Mouse (Mus musculus) ES-Bruce4 (cell line): ENCODE results near the gene Rnf157. TPM values are rescaled to one million over a fixed set of nuclear protein-coding genes. Genes with fewer than 3 reads are reported as not detected.
"Not testable (repeated sequence)": the region's sequence is repeated elsewhere in the genome, so short reads cannot be mapped to it uniquely, and the experiment has no call there.

Experiments used
- H3K27ac ChIP-seq: 2 replicates; pipeline ENCODE4 v1.5.1; 2012; ENCODE audit warnings: low read length, inconsistent platforms; ENCODE audit not compliant: insufficient read depth
- H3K27me3 ChIP-seq: 2 replicates; pipeline ENCODE4 v1.6.1; 2012; ENCODE audit warnings: mild to moderate bottlenecking, low read length, inconsistent platforms; ENCODE audit not compliant: control insufficient read depth, poor library complexity, insufficient read depth, severe bottlenecking
- H3K36me3 ChIP-seq: 2 replicates; pipeline ENCODE4 v1.6.1; 2012; ENCODE audit warnings: inconsistent platforms, mild to moderate bottlenecking, low read length, moderate library complexity; ENCODE audit not compliant: control insufficient read depth, poor library complexity, insufficient read depth, severe bottlenecking
- H3K4me1 ChIP-seq: one replicate; pipeline ENCODE4 v1.8.1; 2011; ENCODE audit warnings: low read length; ENCODE audit not compliant: control insufficient read depth, insufficient read depth
- H3K4me3 ChIP-seq: 2 replicates; pipeline ENCODE4 v1.5.1; 2011; ENCODE audit warnings: low read depth, mild to moderate bottlenecking, low read length
- H3K9ac ChIP-seq: 2 replicates; pipeline ENCODE4 v1.6.1; 2012; ENCODE audit warnings: low read depth, mild to moderate bottlenecking, inconsistent platforms; ENCODE audit not compliant: poor library complexity, severe bottlenecking
- H3K9me3 ChIP-seq: replicated peaks from 2 replicates; pipeline ENCODE4 v1.6.1; 2012; ENCODE audit warnings: mild to moderate bottlenecking, low read length, inconsistent platforms; ENCODE audit not compliant: control insufficient read depth, poor library complexity, insufficient read depth, severe bottlenecking
- CTCF ChIP-seq: IDR thresholded peaks from one replicate; pipeline ENCODE4 v1.8.1; 2011; ENCODE audit warnings: low read depth, low read length
- EP300 ChIP-seq: IDR thresholded peaks from 2 replicates; pipeline ENCODE4 v1.6.1; 2011; ENCODE audit warnings: low read depth, low read length; ENCODE audit not compliant: insufficient read depth
- POLR2A ChIP-seq: IDR thresholded peaks from one replicate; pipeline ENCODE4 v1.8.1; 2011; ENCODE audit warnings: low read length; ENCODE audit not compliant: insufficient read depth
- polyA plus RNA-seq: library from polyadenylated mRNA; stranded (reverse); fragments of >200 nt; gene quantifications from 2 replicates; pipeline ENCODE4 v1.2.4, GENCODE M21; 2011; ENCODE audit warnings: low read depth; ENCODE audit not compliant: missing spikeins, insufficient read depth, insufficient read length

The Rnf157 gene
- polyA plus RNA-seq, 1 experiment = 23.1 TPM

GRCm38 (mm10) chr11:116385999-116386398 lies 26.8 kb downstream of the Rnf157 start:
- Histone ChIP-seq H3K27me3 (no peaks in the 10 kb centered on the region), H3K4me1 (peaks cover 10% of the 10 kb centered on the region), H3K36me3 (no peaks in the 10 kb centered on the region), H3K4me3 (no peak overlapping the region), H3K9ac (no peak overlapping the region), H3K9me3 (no peaks in the 10 kb centered on the region), H3K27ac (no peak overlapping the region)
- TF ChIP-seq EP300 = no peak
- no peak for TF ChIP-seq CTCF

GRCm38 (mm10) chr11:116384171-116384570 lies 28.7 kb downstream of the Rnf157 start:
- peaks cover 10% of the 10 kb centered on the region for H3K4me1 ChIP-seq
- H3K27me3 ChIP-seq = no peaks in the 10 kb centered on the region
- no peak overlapping the region for H3K27ac ChIP-seq

DNA sequence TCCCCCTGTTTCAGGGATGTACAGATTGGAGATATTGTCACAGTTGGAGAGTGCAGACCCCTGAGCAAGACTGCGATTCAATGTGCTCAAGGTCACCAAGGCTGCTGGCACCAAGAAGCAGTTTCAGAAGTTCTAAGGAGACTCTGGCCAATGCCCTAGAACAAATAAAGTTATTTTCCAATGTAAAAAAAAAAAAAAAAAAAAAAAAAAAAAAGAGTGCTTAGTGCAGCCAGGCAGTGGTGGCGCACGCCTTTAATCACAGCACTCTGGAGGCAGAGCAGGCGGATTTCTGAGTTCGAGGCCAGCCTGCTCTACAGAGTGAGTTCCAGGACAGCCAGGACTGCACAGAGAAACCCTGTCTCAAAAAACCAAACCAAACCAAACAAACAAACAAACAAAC lies 29.8 kb downstream of the Rnf157 start:
- H3K4me1 ChIP-seq, H3K9ac ChIP-seq, H3K27ac ChIP-seq, H3K27me3 ChIP-seq, H3K36me3 ChIP-seq, H3K4me3 ChIP-seq, H3K9me3 ChIP-seq: not testable (repeated sequence)

More at GRCm38 (mm10) chr11:116384171-116384570, 28.7 kb downstream of the Rnf157 start:
- Histone ChIP-seq H3K9ac (no peak overlapping the region; the same call in 1 of the 2 replicates), H3K9me3 (no peaks in the 10 kb centered on the region), H3K4me3 (no peak overlapping the region), H3K36me3 (no peaks in the 10 kb centered on the region)
- TF ChIP-seq CTCF (no peak), EP300 (no peak), POLR2A (no peak)

DNA sequence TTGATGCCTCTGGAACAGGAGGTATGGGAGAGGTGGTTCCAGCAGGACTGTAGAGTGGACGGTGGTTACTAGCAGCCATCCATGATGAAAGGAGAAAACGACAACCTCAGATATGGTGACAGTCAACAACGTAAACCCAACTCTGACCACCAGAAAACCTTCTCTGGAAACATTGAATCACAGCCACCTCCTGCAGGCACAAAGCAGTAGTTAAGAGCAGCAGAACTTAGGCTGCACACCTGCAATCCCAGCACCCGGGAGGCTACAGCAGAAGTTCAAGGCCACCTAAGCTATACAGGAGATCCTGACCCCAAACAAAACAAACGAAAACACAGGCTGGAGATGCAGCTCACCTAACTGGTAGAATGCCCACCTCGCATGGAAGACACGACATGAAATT lies 32.1 kb downstream of the Rnf157 start:
- Histone ChIP-seq H3K27ac (no peak overlapping the region), H3K4me3 (no peak overlapping the region), H3K9ac (no peak overlapping the region), H3K36me3 (no peaks in the 10 kb centered on the region), H3K4me1 (no peaks in the 10 kb centered on the region), H3K27me3 (no peaks in the 10 kb centered on the region), H3K9me3 (no peaks in the 10 kb centered on the region)
- TF ChIP-seq CTCF (no peak), EP300 (no peak), POLR2A (no peak)

DNA sequence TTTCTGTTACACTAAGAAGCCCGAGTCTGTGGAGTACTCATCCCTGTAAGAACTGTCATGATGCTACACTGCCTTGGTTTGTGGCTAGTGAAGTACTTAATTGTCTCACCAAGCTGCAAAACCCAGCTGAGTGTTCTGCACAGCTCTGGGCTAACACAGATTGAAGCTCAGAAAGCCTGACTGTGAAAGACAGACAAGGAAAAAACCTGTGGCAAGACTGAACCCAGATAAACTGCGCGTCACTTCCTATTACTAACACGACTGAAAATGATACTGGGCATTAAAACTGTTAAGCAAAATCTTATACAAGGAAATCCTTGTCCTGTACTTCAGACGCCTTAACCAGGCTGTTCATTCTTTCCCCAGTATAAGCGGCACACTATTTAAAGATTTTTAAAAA lies 33.3 kb downstream of the Rnf157 start:
- TF ChIP-seq EP300 = no peak
- TF ChIP-seq CTCF = no peak
- TF ChIP-seq POLR2A = no peak
- no peaks in the 10 kb centered on the region for H3K9me3 ChIP-seq
- no peaks in the 10 kb centered on the region for H3K4me1 ChIP-seq
- H3K27me3 ChIP-seq = no peaks in the 10 kb centered on the region
- no peaks in the 10 kb centered on the region for H3K36me3 ChIP-seq
- no peak overlapping the region for H3K4me3 ChIP-seq
- H3K27ac ChIP-seq = no peak overlapping the region
- H3K9ac ChIP-seq = no peak overlapping the region

GRCm38 (mm10) chr11:116376945-116377661 lies 35.7 kb downstream of the Rnf157 start:
- H3K4me1 ChIP-seq = no peaks in the 10 kb centered on the region
- H3K9me3 ChIP-seq = no peaks in the 10 kb centered on the region
- TF ChIP-seq CTCF (no peak), POLR2A (no peak), EP300 (no peak)
- H3K27me3 ChIP-seq = no peaks in the 10 kb centered on the region
- no peaks in the 10 kb centered on the region for H3K36me3 ChIP-seq
- no peak overlapping the region for H3K4me3 ChIP-seq
- H3K9ac ChIP-seq = no peak overlapping the region
- no peak overlapping the region for H3K27ac ChIP-seq
